Mouse (Mus musculus): Measurements from ENCODE around the gene Fam57a.

Gene Fam57a

DNA sequence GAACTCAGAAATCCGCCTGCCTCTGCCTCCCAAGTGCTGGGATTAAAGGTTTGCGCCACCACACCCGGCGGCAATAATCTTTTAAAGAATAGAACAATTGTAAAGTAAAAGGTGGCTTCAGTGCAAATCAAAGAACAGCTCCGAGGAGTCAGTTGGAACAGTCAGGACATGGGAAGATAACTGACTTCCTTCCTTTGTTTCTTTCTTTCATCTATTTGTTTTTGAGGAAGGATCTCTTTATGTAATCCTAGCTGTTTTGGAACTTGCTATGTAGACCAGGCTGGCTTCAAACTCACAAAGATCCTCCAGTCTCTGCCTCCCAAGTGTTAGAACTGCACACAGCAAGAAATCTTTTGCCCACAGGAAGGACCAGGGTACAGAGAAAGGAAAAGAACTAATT is 45.2 kb downstream of the Fam57a start:
- in situ Hi-C loops (cut with MboI; ENCODE audit: low pct_unique_long_range_greater_than_20kb in 1 of 2, low sequenced_read_pairs in 2 of 2, unreplicated experiment in 1 of 2): no loop called here

DNA sequence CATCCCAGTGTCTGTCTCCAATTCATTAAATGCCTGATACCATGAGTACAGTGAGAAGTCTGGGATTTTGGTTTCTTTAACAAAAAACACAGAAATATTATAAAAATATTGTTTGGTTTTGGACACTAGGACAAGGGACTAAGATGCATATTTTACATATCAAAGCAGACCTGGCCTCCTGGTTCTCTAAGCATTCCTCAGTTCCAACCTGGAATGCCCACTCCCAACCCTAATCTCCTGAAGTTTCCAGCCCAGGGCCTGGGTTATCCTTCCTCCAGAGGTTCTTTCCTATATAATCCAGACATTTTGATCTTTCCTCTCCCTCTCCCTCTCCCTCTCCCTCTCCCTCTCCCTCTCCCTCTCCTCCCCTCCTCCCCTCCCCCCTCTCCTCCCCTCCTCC is 45.6 kb downstream of the Fam57a start:
- in situ Hi-C loops (cut with MboI; ENCODE audit: low pct_unique_long_range_greater_than_20kb in 1 of 2, low sequenced_read_pairs in 2 of 2, unreplicated experiment in 1 of 2): no loop called here

DNA sequence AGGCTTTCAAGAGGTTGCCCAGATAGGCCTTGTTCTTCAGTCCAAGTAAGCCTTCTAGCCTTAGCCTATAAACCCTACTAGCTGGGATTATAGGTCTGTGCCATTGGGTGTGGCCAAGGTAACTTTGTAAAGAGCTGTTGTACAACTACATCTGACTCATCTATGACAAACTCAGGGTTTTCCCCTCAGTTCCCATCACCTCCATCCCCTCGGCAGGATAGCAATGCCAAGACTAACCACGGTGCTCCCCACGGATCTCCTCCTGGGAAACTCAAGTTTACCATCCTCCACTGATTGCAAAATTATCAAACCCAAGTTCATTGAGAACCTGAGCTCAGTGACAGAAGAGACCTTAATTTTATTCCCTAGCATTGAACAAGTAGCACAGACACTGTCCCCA is 56.7 kb downstream of the Fam57a start:
- in situ Hi-C loops (cut with MboI; ENCODE audit: low pct_unique_long_range_greater_than_20kb in 1 of 2, low sequenced_read_pairs in 2 of 2, unreplicated experiment in 1 of 2): no loop called here

DNA sequence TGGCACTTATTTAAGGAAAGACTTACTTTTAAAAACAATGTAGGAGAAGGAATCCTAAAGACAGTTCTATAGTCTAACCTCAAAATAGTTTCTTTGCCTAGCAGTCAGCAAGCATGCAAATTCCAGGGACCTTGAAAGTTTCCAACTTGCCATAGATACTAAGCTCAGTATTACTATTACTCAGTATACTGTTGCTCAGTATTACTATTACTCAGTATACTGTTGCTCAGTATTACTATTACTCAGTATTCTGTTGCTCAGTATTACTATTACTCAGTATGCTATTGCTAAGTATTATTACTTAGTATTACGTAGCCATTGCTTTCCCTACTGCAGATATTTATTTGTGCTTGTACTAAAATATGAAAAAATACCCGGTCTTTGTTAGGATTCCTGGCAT is 60.3 kb downstream of the Fam57a start:
- in situ Hi-C loops (cut with MboI; ENCODE audit: low pct_unique_long_range_greater_than_20kb in 1 of 2, low sequenced_read_pairs in 2 of 2, unreplicated experiment in 1 of 2): no loop called here

DNA sequence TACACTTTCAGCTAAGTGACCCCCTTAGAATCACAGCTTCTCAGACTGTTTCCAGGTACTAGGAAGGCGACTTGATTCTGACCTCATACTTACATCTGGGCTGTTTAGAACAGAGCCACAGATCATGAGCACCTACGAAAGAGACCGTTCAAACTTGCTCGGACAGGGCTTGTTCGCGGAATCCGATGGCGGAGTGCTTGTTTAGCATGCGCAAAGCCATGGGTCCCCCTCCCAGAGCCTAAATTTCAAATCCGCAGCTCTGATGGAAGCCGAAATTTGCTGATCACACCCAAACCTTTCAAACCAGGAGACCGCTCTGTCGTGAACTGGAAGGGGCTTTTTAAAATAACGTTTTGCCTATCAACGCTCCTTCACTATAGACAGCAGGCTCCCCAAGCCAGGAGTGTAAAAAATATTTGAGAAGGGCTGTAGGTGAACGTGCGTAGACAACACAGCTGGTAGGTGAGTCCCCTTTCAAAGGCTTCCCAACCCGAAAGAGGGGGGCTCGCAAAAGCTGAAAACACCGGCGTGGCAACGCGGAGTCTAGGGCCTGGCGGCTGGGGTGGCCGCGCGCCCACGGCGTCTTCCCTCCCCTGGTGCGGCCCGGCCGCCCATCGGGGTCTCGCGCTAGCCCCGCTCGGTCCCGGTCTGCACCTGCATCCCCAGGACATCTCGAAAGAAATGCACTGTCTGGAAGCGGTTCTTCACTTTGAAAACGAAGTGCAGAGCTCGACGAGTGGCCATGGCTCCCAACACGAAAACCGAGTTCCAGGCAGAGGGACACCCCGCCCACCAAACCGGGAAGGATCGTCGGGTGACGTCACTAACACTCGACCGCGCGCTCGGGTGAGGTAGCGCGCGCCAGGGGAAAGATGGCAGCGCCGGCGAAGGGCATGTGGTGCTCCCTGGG is 63.7 kb downstream of the Fam57a start, which contains the start of the genes Mrm3 and Glod4:
Gene Mrm3, plus strand, starts transcription at position 815 of the 910 bp plus-strand sequence.
Gene Glod4, minus strand, starts transcription at position 825 of the 910 bp plus-strand sequence.
- in situ Hi-C loops (cut with MboI; ENCODE audit: low pct_unique_long_range_greater_than_20kb in 1 of 2, low sequenced_read_pairs in 2 of 2, unreplicated experiment in 1 of 2): no loop called here

DNA sequence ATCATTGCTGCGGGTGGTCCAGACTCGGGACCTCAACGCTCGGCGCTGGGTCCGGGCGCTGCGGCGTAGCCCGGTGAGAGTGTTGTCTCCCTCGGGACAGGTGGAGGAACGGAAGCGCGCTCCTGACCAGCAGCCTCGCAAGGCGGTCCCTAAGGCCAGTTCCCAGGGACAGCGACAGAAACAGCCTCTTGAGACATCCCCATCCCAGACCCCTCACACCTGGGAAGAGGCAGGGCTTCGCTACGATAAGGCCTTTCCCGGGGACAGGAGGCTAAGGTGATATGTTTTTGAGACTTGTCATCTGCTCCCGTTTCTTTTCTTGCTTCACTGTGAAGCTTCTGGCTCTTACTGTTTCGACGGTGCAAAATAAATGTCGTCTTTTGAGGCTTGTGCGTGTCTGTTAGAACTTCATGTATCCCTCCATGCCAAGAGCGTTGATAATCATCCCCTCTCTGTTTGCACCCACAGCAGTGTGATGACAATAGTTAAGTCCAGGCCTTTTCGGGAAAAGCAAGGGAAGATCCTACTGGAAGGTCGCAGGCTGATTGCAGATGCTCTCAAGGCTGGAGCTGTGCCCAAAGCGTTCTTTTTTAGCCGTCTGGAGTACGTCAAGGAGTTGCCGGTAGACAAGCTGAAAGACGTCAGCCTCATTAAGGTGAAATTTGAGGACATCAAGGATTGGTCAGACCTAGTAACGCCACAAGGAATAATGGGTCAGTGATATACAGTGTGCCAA is 64.5 kb downstream of the Fam57a start:
- in situ Hi-C loops (cut with MboI; ENCODE audit: low pct_unique_long_range_greater_than_20kb in 1 of 2, low sequenced_read_pairs in 2 of 2, unreplicated experiment in 1 of 2): no loop called here

DNA sequence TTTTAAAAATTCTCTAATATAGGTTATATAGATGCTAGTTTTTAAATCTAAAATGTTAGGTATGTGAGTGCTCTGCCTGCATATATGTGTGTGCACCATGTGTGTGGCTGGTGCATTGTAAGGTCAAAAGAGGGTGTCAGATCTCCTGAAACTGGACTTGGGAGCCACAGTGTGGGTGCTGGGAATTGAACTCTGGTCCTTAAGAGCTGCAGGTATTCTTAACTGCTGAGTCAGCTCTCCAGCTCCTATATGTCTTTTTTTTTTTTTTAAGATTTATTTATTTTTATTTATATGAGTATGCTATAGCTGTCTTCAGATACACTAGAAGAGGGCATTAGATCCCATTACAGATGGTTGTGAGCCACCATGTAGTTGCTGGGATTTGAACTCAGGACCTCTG is 67.0 kb downstream of the Fam57a start:
- in situ Hi-C loops (cut with MboI; ENCODE audit: low pct_unique_long_range_greater_than_20kb in 1 of 2, low sequenced_read_pairs in 2 of 2, unreplicated experiment in 1 of 2): no loop called here

DNA sequence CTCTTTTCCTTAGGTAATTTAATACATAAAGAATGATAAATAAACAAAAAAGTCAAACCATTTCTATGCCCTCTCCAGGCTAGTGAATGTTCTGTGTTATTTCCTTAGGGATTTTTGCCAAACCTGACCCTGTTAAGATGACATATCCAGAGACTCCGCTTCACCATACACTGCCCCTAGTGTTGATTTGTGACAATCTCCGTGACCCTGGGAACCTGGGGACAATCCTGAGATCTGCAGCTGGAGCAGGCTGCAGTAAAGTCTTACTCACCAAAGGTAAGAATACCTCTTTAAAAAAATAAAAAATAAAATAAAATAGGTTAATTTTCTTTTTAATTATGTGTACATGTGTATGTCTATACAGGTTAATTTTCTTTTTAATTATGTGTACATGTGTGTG is 67.8 kb downstream of the Fam57a start:
- in situ Hi-C loops (cut with MboI; ENCODE audit: low pct_unique_long_range_greater_than_20kb in 1 of 2, low sequenced_read_pairs in 2 of 2, unreplicated experiment in 1 of 2): no loop called here

DNA sequence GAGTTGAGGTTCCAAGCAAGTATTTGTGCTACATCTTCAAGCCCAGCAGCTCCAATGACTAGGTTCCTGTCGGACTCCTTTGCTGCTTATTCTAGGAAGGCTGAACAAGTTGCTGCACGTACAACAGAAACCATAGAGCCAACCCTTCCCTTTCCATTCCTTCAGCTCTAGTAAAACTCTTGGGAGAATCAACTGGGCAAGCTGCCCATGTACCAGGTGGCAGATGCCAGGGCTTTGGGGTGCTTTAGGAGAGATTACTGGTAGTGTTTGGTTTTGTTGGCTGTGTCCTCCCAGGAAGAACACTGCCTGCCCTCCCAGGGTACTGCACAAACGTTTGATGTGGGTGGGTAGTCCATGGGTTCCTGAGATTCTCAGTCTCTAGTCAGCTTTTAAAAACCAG is 72.6 kb downstream of the Fam57a start:
- in situ Hi-C loops (cut with MboI; ENCODE audit: low pct_unique_long_range_greater_than_20kb in 1 of 2, low sequenced_read_pairs in 2 of 2, unreplicated experiment in 1 of 2): loop anchor here (5.0 kb wide), 2 partner anchors 145 to 150 kb away; partner anchors contain the start of gene Nxn (in 1 of the 2)

DNA sequence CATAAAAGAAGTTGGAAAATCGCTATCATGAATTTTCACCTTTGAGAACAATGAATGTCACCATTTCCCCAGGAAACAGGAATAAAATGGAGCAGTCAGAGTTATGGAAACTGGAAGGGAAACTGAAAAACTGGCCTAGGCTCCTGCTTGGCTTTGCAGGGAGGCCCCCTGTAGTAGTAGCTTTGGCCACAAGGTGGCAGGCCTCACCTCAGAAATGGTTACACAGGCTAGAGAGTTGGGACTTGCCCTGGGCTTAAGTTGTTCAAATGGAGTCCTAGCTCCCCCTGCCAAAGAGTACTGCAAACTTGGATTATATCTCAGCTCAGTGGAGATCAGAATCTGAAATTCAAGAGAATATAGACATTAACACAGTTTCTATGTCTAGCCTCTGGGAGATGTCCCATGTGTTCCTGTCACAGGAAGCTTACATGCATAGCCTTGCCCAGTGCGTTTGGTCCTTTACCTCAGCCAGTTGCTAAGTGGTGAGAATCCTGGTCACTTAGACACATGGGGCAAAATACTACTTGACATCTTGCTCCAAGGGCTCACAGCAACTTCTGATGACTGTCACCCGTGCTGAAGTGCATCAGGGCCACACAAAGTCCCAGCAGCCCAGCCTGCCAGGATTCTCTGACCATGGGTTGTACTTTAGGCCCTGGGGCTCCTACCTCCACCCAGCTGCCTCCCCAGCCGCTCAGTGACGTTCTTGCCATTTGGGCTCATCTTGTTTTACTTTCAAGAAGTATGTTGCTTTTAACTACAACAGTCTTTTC is 73.9 kb downstream of the Fam57a start:
- in situ Hi-C loops (cut with MboI; ENCODE audit: low pct_unique_long_range_greater_than_20kb in 1 of 2, low sequenced_read_pairs in 2 of 2, unreplicated experiment in 1 of 2): loop anchor here (5.0 kb wide), 2 partner anchors 144 to 149 kb away; partner anchors contain the start of gene Nxn (in 1 of the 2)

DNA sequence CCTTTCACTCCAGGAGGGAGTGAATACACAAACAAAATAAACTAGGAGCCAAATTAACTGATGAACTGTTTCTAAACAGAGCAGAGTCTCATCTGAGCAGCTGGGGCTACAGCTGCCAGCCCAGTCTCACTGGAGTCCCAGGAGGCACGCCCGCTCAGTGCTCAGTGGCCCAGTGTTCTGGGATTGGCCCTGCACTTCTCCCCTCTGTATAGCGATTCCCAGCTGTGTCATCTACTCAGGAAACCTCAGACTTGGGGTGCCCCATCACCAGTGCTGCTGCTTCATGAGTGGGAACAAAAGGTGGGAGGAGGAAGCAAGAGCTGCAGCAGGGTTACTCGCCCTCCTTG is 74.4 kb downstream of the Fam57a start:
- in situ Hi-C loops (cut with MboI; ENCODE audit: low pct_unique_long_range_greater_than_20kb in 1 of 2, low sequenced_read_pairs in 2 of 2, unreplicated experiment in 1 of 2): loop anchor here (5.0 kb wide), 2 partner anchors 143 to 148 kb away; partner anchors contain the start of gene Nxn (in 1 of the 2)

DNA sequence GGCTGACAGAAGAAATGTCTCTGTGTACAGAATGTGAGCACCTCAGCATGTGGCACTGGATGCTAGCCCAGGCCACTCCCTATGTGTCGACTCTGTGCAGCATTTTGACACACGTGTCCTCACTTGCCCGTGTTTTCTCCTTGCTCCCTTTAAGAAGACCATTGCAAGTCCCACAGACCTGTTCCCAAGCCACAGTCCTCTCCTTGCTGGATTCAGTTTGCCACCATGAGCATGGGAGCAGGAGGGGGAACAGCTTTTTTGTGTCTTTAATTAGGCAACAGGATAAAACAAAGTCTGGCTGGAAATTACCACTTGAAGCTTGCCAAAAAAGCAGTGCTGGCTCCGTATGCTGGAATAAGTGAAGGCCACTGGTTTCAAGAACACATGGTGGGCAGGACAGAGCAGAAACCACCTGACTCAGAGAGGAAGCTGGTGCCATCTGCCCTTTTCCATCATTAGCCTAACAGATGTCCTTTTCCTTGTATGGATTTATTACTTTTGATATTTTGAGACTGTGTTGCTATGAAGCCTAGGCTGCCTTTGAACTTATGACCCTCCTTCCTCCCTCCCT is 76.0 kb downstream of the Fam57a start:
- in situ Hi-C loops (cut with MboI; ENCODE audit: low pct_unique_long_range_greater_than_20kb in 1 of 2, low sequenced_read_pairs in 2 of 2, unreplicated experiment in 1 of 2): no loop called here

DNA sequence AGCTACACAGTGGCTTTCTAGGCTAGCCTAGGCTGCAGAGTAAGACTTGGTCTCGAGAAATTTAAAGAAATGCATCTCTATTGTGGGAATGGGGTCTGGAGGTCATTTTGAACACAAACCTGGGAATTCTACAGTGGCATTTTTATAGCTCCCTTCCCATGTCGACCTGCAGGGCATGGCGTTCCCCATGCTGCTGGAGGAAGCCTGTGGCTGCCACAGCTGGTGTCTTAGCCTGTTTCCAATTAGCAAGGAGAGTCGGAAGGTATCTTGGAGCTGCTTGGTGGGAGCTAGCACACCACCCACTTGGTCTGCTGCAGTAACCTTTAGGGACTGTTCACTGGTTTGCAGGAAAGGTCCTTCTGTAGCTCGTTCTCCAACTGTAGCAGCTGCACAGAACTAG is 76.7 kb downstream of the Fam57a start:
- in situ Hi-C loops (cut with MboI; ENCODE audit: low pct_unique_long_range_greater_than_20kb in 1 of 2, low sequenced_read_pairs in 2 of 2, unreplicated experiment in 1 of 2): no loop called here

DNA sequence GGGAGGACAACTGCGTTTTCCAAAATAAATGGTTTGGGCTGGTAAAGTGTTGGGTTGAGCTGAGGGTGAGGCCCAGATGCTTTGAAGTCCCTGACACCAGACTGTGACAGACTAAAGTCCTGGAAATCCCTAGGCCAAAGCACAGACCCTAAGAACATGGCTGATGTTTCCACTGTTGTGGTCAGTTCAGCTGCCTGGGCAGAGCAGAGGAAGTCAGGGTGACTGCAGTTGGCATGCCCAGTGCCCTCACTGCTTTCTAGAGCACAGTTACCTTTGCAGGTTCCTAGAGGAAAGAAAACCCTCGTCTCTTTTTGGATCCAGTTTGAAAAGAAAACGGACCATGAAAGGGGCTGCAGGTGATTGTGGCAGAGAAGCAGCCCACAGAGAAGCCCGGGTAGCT is 77.9 kb downstream of the Fam57a start:
- in situ Hi-C loops (cut with MboI; ENCODE audit: low pct_unique_long_range_greater_than_20kb in 1 of 2, low sequenced_read_pairs in 2 of 2, unreplicated experiment in 1 of 2): no loop called here

DNA sequence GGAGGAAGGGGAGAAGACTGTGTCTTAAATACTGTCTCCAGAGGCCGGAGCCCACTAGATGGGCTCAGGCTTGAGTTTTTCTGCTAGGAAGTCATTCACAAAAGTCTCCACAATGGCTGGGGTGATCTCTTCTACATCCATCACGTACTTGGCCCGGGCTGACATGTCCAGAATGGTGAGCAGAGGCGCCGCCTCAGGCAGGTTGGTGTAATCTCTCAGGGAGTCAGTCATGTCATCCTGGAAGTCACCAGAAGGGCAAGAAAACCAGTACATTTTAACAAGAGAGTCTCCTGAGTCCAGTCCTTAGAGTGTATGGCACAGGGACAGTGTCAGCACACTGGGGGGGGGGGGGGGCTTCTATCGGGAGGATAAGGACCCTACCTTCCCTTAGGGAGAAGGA is 79.0 kb downstream of the Fam57a start:
- in situ Hi-C loops (cut with MboI; ENCODE audit: low pct_unique_long_range_greater_than_20kb in 1 of 2, low sequenced_read_pairs in 2 of 2, unreplicated experiment in 1 of 2): no loop called here

DNA sequence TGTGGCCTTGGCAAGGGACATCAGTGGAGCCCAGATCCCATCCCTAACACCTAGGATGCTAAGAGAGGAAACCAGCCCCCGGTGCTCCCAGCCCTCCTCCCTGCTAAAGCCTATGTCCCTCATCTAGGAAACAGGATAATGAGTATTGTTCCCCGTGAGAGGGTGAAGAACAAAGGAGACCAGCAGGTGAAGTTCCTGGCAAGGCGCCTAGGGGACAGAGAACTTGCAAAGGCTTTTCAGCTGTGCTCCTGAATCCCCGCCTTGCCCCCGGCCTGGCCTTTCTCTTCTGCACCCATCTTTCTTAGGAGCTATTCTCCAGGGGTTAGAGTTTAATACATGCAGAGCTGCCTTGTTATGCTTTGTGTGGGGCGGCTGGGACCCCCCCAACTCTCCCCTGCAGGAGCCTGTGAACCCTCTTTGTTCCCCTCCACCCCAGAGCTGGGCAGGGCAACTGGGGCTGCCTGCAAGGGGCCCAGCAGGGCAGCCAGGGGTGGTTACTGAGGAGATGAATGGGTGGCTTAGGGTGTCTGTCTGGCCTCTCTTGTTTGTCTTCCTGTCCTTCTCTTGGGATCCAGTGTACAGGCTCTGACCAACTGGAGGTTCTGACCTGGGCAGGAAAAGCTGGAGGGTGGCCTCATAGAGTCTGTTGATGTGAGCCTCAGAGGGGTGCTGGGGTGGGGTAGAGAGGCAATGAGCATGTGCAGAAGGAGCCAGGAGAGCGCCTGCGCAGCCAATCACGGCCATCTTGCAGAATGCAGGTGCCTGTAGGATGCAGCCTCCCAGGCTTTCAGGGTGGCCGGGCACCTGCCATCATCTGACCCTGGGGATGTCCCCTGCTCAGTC is 81.0 kb downstream of the Fam57a start:
- in situ Hi-C loops (cut with MboI; ENCODE audit: low pct_unique_long_range_greater_than_20kb in 1 of 2, low sequenced_read_pairs in 2 of 2, unreplicated experiment in 1 of 2): no loop called here

DNA sequence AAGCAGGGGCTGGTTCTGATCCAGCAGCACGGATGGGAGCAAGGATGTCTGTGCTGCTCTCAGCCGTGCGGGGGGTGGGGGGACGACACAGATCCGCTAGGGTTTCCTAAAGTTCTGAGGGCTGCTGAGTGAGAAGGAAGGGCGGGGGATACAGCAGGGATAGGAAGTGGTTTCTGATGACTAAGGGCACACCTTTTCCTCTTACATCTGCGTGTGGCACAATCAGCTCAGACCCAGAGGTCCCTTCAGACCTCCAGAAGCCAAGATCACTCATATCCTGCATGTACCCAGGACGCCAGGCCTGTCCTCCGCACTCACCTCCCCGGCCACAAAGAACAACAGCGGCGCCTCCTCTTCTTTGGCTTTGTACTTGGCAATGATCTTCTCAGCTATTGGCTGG is 81.8 kb downstream of the Fam57a start:
- in situ Hi-C loops (cut with MboI; ENCODE audit: low pct_unique_long_range_greater_than_20kb in 1 of 2, low sequenced_read_pairs in 2 of 2, unreplicated experiment in 1 of 2): no loop called here
